11 mouse cellular contexts compared by ENCODE assay signal in the genomic region with DNA sequence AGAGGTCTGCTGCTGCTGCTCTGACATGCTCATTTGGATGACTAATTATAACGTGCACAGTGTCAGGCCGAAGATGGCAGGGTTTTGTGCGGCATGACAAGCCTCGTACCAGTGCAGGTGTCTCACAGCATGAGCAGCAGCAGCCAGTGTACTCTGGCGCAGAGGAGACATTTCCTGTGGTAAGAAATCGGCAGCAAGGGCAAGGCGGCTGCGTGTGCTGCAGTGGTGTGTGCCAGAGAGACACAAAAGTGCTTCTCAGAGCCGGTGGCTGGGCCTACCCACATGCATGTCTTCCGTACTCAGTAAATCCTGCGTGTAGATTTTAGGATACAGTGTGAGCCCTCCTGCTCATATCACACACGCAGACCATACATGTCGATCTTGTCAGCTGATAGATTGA. TPM values are rescaled to one million over a fixed set of nuclear protein-coding genes. Genes with fewer than 3 reads are reported as not detected.
DNase-seq lines count a peak whose midpoint lies in the region; ATAC-seq lines count a peak whose summit lies in the region.
"Had no signal": no experiment of that assay in that cellular context is flagged by ENCODE, and none has a peak within 500 bp of the region (broad histone marks: within the 10 kb centered on the region; RNA-seq: fewer than 3 reads in every experiment).

No protein-coding gene starts in this region.

- WGBS in limb, embryonic 10.5 days: 85% methylated on average over 13 of the region's 13 CpGs

- no peak overlapping the region for H3K27ac ChIP-seq in limb, embryonic 10.5 days
- H3K27ac ChIP-seq: embryonic facial prominence, embryonic 13.5 days; stomach, embryonic 15.5 days had no signal

- ATAC-seq in activated CD4-positive, CD25-positive, alpha-beta regulatory T cell, adult 4 months: no peak

- H3K4me1 ChIP-seq in limb, embryonic 10.5 days: no peaks in the 10 kb centered on the region
- H3K4me1 ChIP-seq: embryonic facial prominence, embryonic 13.5 days; stomach, embryonic 15.5 days had no signal

- H3K36me3 ChIP-seq in limb, embryonic 10.5 days: 0 out of 2 replicates have a peak, but pooled peaks cover 2% of the 10 kb centered on the region
- H3K36me3 ChIP-seq: embryonic facial prominence, embryonic 13.5 days; stomach, embryonic 15.5 days had no signal

- intact Hi-C loops in left cerebral cortex, postnatal 4 days (cut with DNase I): no loop called here
- intact Hi-C loops in heart, postnatal 36 days (cut with DNase I): no loop called here

- DNase-seq in right cerebral cortex, postnatal 10 days (ENCODE audit: low spot score in 2 of 2): peak; percentile 33 to 38
- DNase-seq in right cerebral cortex, postnatal 14 days: no peak
- peak; percentile 5 to 7 for DNase-seq in frontal cortex, postnatal 14 days (ENCODE audit: low spot score in 2 of 2)
- DNase-seq in left cerebral cortex, postnatal 4 days: peak; percentile 27
- DNase-seq in heart, postnatal 36 days: no peak
- DNase-seq in heart, adult 9 months (ENCODE audit: low spot score in 2 of 2): no peak
- DNase-seq in limb, embryonic 10.5 days (ENCODE audit: low spot score): no peak

- no peaks in the 10 kb centered on the region for H3K27me3 ChIP-seq in limb, embryonic 10.5 days (ENCODE audit: low read depth, poor library complexity, severe bottlenecking)
- H3K27me3 ChIP-seq: embryonic facial prominence, embryonic 13.5 days; stomach, embryonic 15.5 days had no signal

- no peaks in the 10 kb centered on the region for H3K9me3 ChIP-seq in limb, embryonic 10.5 days (replicated peaks)
- H3K9me3 ChIP-seq: embryonic facial prominence, embryonic 13.5 days; G1E; stomach, embryonic 15.5 days had no signal

- no peak overlapping the region for H3K4me3 ChIP-seq in limb, embryonic 10.5 days
- H3K4me3 ChIP-seq: embryonic facial prominence, embryonic 13.5 days; stomach, embryonic 15.5 days had no signal

RNA-seq across cellular contexts. Expression of gene Fancl, which starts 51.9 kb away (rescaled TPM):
- total RNA-seq in left cerebral cortex, postnatal 4 days (2021): 10 to 100 TPM; 10.6 to 12.1 TPM
- 10 to 100 TPM; 21.6 to 29.1 TPM for polyA plus RNA-seq in activated CD4-positive, CD25-positive, alpha-beta regulatory T cell, adult 4 months (2017; shearing (Covaris generic))
- 1 to 10 TPM; 7.0 to 7.8 TPM for total RNA-seq in heart, postnatal 36 days (2021)
- polyA plus RNA-seq in limb, embryonic 10.5 days (2016; fragmentation: Nextera tagmentation; extraction: Ambion mirVana): 32.2 and 34.9 TPM in 2 replicates

Comparison
In these comparisons a context has a peak if more than half of its experiments do, and no peak if none do; other contexts are left out.
1. DNase-seq: peak in right cerebral cortex, postnatal 10 days (2 of 2), frontal cortex, postnatal 14 days (2 of 2) and left cerebral cortex, postnatal 4 days (single experiment); none in right cerebral cortex, postnatal 14 days (single experiment), heart, postnatal 36 days (0 of 2), heart, adult 9 months (0 of 2) and limb, embryonic 10.5 days (single experiment).